Mouse (Mus musculus) ovary, adult 18-20 months (tissue): ENCODE data around the gene Mak.
"Not testable (repeated sequence)": the region's sequence is repeated elsewhere in the genome, so short reads cannot be mapped to it uniquely, and the experiment has no call there.

ENCODE experiments used
- DNase-seq: peaks from one replicate; pipeline ENCODE4 v3.0.0; 2022; ENCODE audit warnings: low spot score, mixed read lengths

Mak gene

GRCm38 (mm10) chr13:40998537-40998936, 81.0 kb downstream of the Mak start:
- not testable (repeated sequence) for DNase-seq

- DNase-seq: no peak
These were observed 84.8 kb downstream of the Mak start for GRCm38 (mm10) chr13:40994487-40995263.

- no peak for DNase-seq
These were observed 91.1 kb downstream of the Mak start for GRCm38 (mm10) chr13:40988418-40988817.

- DNase-seq: not testable (repeated sequence)
These were observed 91.8 kb downstream of the Mak start for GRCm38 (mm10) chr13:40987608-40988303.

- DNase-seq: no peak
These were observed 93.4 kb downstream of the Mak start for GRCm38 (mm10) chr13:40986081-40986480.

GRCm38 (mm10) chr13:40982759-40983158, 96.7 kb downstream of the Mak start:
- no peak for DNase-seq

- DNase-seq: no peak
These were observed 100.2 kb downstream of the Mak start for GRCm38 (mm10) chr13:40979321-40979720.

GRCm38 (mm10) chr13:40978652-40979051, 100.9 kb downstream of the Mak start:
- no peak for DNase-seq

GRCm38 (mm10) chr13:40977609-40978008, 101.9 kb downstream of the Mak start:
- no peak for DNase-seq
